Mouse (Mus musculus) liver (tissue): ENCODE measurements at regions not wholly inside any gene's neighbourhood (a gene's known extent, or its start where the extent isn't known, plus 50 kb on each side); places are given as distances from the start of the nearest gene placed in this dataset.

Experiments
- DNase-seq: peaks from one replicate; pipeline ENCODE4 v3.0.0-alpha.2; 2020; ENCODE audit warnings: mixed read lengths

DNA sequence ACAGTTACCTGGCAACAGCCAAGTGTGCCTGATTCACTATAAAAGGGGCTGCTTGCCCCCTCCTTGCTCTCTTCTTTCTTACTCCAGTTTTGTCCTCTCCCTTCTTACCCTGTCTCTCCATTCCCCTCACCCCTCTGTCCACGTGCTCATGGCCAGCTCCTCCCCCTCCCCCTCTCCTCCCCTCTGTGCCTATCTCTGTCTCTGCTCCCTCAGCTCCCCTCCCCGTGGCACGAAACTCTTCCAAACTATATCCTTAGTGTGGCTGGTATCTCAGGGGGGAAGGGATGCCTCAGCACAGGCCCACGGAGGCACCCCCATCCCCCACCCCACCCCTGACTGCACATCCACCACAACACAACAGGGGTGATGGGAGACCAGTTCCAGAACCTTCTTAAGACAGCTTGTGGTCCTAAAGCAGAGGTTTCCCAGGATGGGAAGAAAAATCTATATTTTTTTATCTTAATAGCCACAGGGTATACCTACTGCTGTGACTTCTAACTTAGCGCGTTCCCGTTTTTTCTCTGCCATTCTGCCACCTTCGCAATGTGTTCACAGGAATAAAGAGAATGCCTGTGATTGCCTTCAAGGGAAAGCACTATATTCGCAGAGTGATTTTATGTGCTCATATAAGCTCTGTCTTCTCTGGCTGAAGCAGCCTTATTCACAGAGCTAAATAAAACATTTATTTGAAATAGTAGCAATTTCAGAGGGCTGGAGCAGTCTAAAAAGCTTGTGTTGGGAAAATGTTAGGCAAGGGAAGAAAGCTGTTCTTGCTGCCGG is 69.1 kb upstream of the Serp2 start:
- peak; percentile 30 for DNase-seq

DNA sequence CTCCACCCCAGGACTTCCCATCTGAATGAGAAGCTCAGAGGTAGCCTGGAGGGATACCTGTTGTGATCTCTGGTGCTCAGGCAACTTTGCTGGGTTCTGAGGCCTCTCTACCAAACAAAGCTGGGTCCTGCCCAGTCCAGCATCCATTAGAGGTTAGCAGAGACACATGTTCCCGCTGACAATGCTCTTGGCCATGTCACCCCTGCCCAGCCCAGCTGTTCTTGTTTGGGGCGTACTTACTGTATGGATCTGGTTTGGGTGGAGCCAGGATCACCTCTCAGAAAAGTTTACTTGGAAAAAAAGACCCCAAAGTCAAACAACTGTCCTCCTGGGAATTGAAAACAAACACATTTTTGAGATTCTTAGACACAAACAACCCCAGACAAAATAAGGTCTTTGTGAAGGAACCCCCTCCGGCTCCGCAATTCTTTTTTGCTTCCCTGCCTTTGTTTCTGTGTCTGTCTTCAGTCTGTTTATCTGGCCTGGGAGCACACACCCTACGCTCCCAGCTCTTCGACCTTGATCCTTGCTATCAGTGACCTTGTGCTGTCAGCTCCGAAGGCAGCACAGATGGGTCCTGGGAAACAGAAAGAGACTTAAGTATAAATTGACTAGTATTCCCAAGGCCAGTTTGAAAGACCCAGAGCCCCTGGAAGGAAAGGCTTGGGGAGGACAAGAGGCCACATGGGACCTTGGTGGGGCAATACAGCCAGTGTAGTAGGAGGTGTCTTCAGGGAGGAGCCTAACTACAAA is 68.1 kb upstream of the Serp2 start:
- DNase-seq: no peak

DNA sequence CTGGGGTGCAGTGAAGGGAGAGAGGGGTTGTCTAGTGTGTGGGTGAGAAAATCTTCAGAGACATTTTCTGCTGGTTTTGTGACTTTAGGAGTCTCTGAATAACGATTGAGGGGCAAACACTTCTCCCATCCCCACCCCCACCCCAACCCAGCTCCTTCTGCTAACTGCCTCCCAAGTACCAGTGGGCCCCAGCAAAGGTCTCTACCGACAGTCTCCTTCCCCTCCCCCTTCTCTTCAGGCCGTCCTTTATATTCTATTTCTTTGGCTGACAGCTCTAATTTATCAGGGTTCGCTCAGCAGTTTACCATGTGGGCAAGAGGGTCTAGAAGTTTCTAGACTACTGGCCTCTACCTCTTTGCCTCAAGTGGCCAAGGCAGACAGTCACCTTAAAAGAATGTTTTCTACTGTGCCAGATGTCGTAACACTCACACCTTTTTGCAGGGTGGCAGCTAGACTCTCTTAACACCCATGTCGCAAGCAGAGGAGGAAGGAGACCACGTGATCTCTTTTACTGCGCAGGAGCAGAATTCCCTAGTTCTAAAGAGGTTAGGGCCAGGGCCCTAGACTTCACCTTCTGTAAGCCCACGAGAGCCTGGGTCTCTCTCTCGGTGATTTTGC is 66.8 kb upstream of the Serp2 start:
- no peak for DNase-seq

DNA sequence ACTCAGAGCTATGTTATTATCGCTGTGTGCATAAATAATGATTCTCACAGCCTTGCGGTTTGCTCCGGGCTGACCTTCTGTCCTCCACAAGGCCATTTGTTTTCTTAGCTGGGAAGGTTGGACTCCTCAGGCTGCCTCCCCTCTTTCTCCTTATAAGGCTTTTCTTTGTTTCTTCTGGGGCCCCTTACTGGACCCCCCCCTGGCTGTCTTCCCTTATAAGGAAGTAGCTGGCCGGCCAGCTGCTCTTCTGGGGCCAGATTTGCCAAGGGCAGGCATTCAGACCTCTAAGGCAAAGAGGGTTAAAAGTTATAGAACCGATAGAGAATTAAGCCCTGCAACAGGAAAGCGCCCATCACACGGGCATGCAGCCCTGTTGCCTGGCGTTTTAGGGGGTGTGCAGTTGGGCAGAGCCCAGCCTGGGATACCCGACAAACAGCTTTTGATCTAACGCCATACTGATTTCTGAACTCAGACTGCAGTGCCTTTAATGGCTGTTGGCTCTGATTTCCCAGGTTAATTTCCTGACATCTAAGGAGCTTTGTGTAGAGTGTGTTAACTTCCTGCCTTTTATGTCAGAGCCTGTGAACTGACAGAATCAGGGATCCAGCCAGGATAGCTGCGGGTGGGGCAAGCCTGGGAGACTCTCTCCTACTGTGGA is 66.1 kb upstream of the Serp2 start:
- DNase-seq: no peak

DNA sequence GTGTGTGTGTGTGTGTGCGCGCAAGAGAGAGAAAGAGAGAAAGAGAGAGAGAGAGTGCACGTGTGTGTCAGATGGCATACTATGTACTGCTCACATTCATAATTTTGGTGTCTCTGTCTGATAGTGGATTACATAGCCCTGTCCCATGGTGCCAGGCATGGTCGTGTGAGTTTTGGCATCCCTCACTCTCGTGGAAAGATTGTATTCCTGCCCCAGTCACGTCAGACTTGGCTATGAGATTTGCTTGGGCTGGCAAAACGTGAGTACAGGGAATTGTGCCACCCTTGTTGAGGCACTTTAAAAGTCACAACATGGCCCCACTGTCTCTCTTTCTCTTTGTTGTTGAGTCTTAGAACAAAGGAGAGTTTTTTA is 62.3 kb upstream of the Serp2 start:
- DNase-seq: no peak

DNA sequence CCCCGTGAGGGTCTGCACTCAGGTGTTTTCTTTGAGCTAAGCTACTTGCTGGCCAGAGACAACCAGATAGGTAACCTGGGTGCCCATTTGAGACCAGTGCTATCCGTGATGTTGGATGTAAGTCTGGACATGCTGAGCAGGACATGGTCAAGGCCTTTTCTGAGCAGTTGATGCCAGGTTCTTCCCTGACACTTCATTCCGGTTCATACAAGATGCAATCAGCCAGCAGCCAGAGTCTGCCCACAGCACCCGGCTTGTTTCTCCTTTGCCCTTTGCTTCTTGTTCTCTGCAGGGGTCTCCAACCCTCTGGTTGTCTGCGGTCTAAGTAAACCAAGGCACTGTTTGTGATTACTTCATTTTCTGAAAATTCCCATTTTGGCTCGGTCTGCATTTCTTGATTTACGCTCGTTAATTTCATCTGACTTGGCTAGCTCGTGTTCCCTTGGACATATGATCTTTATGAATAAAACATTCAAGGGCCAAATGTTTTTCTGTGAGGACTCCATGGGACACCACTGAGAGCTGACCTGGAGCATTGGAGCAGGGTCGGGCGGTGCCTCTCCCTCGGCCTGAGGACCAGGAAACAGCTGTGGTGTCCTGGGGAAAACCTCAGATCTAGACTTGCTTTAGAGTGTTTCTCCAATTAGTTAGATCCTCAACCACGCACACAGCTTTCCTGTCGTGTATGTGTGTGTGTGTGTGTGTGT is 61.8 kb upstream of the Serp2 start:
- DNase-seq: no peak

DNA sequence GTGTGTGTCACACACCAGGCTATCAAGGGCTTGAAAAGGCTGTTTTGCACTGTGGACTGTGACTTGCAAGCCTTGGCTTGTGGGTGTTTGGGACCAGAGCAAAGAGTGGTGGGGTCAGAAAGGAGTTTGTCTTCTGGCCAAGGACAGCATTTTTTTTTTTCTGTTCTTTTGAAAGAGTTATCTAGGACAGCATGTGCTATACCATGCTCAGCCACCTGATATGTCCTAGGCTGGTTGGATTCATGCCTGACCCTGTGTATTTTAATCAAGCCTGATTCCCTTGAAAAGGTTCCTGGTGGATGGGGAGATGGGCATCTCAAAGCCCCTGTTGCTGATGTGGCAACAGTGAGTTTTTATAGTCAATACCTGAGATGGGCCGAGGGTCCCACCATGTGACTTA is 61.2 kb upstream of the Serp2 start:
- DNase-seq: no peak

DNA sequence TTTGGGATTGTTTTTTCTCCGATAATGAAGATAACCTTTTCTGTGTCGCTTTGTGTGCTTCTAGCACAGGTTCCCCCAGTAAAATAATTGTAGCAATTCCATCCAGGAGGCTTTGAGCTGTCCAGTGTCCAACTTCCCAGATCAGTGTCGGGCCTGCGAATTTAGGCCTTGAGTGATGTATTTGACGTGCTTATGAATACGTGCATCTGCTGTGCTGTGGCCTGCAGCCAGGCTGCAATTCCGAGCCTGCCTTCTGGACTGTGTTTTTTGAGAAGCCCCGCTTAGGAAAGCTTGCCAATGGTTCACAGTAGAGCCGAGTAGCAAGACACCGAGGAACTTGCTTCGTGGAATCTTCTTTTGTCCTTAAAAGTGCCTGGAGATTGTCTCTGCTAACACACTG is 60.8 kb upstream of the Serp2 start:
- no peak for DNase-seq

DNA sequence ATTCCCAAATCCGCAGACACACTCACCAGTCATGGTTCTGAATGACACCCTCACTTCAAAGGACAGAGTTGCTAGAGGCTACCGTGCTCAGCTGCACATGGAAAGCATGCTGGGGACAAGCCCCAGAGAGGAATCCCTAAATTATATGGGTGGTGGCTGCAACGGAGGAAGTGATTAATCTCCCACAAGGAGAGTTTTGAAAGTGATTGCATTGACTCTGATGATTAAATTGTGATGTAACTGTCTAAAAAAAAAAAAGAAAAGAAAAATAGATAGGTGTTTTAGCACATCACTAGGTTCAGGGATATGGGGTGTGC is 59.6 kb upstream of the Serp2 start:
- DNase-seq: no peak

DNA sequence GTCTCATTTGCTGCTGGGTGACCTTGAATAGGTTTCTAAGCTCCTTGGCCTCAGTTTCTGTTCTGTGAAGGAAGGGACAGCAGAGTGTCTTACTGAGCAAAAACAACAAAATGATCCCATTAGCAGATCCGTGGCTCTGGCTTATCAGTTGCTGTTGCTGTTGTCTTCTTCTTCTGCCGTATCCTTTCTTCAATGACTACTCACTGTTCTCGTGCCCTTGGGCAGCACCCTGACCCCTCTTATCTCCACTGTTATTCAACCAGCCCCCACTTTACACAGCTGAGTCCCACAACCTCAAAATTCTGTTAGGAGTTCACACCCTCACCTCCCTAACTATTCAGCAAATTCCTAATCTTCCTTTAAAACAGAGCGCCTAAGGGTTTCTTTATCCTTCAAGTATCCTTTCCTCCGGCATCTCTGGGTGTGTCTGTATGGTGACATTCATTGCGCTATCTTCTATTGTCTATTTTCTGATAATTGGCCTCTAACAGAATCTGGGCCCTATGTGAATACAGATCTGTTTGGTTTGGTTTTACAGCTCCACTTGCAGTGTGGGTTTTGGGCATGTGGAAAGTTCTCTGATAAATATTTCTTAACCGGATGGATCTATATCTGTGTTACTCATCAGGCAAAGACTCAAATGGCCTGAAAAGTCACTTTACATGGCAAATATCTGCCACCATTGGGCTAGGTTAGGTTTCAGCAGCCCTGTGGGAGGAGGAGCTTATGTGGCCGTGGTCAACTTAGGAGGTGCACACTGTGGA is 59.1 kb upstream of the Serp2 start:
- DNase-seq: no peak

DNA sequence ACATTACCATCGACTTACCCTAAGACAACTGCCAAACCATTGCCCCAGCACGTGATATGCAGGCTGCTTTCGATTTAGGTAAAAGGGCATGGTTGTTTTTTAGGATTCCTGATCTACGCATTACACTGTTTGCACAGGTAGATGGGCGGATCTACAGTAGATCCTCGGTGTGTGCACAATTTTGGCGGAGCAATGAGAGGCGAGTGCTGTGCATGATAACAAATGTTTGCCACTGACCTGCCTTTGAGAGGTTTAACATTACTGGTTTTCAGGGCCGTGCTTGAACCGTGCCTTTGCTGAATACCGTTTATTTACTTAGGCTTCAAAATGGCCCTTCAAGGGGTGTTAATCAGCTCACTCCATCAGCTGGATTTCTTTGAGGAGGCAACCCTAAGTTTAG is 58.5 kb upstream of the Serp2 start:
- DNase-seq: no peak

DNA sequence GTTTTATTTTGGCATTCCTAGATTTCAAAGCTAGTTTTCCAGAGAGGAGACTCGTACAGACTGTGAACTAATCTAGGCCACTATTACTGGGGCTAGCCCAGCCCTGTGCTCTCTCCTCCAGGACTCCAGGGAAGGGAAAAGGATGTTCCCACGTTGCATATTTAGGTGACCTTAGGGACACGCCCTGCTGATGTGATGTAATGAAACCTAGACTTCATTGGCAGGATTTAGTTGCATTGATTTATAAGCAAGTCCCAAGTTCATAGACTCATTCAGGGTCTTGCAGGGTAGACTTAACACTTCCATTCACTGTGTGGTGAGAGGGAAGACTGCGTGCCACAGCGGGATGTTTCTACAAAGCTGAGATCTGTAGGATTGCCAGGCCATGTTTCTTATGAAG is 58.0 kb upstream of the Serp2 start:
- DNase-seq: no peak

DNA sequence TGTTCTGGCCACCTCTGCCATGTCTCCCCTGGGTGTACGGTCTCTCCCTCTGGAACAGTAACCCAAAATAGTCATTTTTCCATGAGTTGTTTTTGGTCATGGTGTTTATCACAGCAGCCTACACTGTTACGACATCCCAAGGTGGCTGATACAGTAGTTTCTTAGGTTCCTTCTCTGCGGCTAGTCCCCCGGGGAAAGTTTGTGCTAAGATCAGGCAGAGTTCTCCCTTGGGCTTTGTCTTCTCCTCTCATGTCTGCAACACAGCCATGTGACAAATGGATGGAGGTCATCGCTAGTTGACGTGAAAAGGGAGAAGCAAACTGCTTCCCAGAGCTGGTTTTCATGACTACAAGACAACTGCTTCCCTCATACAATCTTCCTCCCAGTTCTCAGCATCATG is 56.9 kb upstream of the Serp2 start:
- no peak for DNase-seq

DNA sequence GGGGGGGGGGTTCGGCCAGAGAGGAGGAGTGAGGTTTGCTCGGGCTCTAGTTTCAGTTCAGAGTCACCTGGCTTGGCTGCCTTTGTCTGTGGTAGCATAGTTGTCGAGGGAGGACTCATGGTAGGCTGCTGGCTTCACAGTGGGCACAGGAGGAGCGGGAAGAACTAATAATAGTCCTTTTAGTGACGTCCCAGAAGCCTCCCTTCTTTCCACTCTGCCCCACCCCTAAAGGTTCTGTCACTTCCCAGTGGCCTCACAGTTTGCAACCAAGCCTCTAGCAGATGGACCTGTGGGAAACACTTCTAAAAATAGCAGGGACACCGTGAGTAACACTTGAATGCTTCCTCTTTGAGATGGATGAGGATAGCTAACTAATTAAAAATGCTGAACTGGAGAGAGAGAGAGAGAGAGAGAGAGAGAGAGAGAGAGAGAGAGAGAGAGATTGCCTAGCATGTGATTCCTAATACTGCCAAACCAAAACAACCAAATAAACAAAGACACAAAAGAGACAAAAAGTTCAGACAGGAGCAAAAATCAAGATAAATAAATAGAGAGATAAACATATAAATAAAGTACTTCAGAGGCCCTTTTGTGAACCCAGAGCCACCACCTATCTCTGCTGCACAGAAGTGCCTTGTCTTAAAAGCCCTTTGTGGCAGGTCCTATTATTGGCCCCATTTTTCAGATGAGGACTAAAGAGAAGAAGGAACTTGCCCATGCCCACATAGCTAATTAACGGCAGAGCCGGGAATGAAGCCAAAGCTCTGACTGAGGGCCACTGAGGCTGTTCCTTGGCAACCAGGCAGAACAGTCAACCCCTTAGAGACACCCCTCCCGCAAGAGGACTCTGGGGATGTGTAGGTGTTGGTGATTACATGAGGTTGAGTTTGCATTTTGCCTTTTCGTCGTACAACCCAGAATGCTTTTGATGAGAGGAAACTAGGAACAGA is 54.0 kb upstream of the Serp2 start:
- DNase-seq: no peak
